Mouse (Mus musculus) adrenal gland (tissue): ENCODE data around the gene Ccdc106.

Experiments
- intact Hi-C: fragments of 180-260 bp; cut with DNase I; formaldehyde crosslinking; loops from one replicate; pipeline ENCODE4 v1.15.1; 2025

Gene Ccdc106

GRCm38 (mm10) chr7:5046112-5046511 lies 25.8 kb downstream of the Ccdc106 start:
- intact Hi-C loops: loop anchor here (2.0 kb wide), 1 partner anchor 103 kb away; no protein-coding TSS in a partner anchor

DNA sequence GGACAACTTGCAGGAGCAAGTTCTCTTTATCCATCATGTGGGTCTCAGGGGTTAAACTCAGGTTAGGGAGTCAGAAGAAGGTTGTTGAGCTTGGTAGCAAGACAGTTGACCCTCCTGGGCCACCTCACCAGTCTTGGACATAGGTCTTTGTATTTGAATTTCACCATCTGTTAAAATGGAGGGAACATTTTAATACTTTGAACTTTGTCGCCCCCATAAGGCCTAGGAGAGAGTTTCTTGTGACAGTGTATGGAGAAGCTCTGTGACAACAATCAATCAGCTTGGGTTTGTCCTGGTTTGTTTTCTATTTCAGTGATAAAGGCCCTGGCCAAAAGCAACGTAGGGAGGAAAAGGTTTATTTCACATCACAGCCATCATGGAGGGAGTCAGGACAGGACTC lies 27.0 kb downstream of the Ccdc106 start:
- intact Hi-C loops: loop anchor here (2.0 kb wide), 1 partner anchor 105 kb away; no protein-coding TSS in a partner anchor

DNA sequence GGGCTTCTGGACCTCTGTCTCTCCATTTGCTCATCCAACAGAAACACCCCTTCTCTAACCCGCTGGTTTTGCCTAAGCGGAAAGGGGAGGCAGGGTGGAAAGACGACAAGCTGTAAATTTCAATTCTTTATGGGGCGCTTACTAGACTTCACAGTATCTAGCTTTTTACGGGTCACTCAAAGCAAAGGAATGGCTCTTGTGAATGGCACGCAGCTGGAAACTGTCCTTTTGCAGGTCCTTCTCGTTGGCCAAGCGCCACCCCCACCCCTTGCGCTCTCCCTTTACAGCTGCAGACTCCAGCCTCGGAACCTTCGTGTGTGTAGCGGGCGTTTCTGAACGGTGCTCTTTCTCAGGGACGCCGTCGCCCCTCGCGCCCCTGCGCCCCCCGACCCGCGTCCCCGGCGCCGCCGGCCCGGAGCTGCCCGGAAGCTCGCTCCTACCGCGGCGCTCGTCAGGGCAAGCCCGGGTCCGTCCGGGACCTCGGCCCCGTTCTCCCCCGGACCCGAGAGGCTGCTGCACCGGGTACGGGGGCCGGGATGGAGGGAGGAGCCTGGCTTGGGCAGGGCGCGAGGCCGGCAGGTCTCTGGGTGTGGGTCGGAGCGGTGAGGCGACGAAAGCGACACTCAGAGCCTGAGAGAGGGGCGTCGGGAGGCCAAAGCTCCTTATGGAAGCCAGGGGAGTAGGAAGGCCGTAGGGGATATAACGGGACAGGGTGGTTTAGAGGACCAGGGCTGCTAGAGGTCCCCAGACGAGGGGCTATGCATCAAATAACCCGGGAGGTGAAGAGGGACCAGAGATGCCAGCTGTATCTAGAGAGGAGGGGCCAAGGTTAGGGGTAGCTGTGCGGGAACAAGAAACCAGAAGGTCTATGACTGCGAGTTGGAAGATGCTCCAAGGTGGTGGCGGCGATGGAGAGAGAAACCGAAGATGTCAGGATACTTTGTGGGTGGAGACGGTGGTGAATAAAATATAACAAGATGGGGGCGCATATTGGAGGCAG lies 31.1 kb downstream of the Ccdc106 start, which contains the start of gene Zfp580:
Gene Zfp580, plus strand, starts transcription at position 346 of the 1,000 bp plus-strand sequence.
- intact Hi-C loops: loop anchor here (5.0 kb wide), 1 partner anchor 54 kb away; the partner anchor contains the start of gene Zfp579

DNA sequence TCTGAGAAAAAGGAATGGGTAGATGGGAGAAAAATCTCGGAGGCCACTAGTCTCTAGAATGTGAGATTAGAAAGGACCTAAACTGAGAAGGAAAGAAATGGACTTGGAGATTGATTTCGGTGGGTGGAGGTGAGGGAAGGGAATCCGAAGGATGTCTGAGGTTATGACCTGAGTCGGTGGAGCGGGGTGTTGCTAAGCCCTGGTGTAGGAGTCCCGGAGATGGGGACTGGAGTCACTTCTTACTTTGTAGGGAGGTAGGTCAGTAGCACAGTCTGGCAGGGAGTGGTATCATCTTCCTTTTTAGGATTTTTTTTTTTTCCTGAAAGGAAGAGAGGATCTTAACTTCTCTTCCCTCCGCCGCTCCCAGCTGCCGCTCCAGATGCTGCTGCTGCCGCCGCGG lies 32.1 kb downstream of the Ccdc106 start:
- intact Hi-C loops: loop anchor here (5.0 kb wide), 1 partner anchor 55 kb away; the partner anchor contains the start of gene Zfp579

DNA sequence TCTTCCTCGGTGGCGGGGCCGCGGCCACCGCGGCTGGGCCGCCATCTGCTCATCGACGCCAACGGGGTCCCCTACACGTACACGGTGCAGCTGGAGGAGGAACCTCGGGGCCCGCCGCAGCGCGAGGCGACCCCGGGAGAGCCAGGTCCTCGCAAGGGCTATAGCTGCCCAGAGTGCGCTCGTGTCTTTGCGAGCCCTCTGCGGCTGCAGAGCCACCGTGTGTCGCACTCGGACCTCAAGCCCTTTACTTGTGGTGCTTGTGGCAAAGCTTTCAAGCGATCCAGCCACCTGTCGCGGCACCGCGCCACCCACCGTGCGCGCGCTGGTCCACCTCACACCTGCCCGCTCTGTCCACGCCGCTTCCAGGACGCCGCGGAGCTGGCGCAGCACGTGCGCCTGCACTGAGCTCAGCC lies 32.6 kb downstream of the Ccdc106 start:
- intact Hi-C loops: loop anchor here (5.0 kb wide), 1 partner anchor 56 kb away; the partner anchor contains the start of gene Zfp579

GRCm38 (mm10) chr7:5053456-5054179 lies 33.3 kb downstream of the Ccdc106 start:
- intact Hi-C loops: loop anchor here (5.0 kb wide), 1 partner anchor 56 kb away; the partner anchor contains the start of gene Zfp579

DNA sequence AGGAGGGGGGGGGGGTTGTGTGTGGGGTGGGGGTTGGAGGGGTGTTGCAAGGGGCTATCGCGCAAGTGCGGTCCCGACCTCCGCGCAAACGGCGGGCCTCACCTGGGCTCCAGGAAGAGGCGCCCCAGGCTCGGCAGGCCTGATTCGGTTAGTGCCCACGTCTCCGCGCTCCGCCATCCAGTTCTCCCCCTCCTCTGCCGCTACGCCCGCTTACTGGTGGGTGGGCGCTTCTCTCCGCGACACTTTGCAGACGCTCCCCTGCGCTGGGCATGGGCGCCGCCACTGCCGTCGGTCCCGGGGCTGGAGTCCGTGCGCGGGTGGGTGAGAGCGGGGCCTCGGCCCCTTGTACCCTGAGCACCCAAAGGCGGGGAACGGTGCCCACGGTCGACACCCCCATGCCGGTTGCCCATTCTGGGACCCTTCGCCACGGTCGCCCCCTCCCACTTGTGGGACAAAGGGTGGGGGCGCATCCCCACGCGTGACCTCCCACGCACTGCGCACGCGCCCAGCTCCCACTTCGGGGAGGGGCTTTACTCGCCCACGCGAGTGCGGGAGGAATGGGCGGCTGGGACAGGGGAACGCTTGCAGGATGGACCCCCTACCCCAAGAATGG lies 36.4 kb downstream of the Ccdc106 start:
- intact Hi-C loops: no loop called here

- intact Hi-C loops: no loop called here
Observed at GRCm38 (mm10) chr7:5057381-5057780, 37.0 kb downstream of the Ccdc106 start.

DNA sequence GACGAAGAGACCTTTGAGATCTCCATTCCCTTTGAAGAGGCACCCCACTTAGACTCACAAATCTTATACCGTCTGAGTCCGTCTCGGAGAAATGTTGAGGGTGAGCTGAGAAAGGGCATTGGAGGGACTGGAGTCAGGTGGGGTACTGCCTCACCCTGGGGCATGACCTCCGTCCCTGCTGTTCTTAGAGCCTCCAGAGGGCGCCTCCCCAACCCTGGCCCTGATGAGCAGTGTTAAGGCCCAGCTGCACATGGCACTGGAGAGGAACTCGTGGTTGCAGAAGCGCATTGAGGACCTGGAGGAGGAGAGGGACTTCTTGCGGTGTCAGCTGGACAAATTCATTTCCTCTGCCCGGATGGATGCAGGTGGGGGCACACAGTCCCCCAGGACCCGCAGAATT lies 37.5 kb downstream of the Ccdc106 start:
- intact Hi-C loops: no loop called here

DNA sequence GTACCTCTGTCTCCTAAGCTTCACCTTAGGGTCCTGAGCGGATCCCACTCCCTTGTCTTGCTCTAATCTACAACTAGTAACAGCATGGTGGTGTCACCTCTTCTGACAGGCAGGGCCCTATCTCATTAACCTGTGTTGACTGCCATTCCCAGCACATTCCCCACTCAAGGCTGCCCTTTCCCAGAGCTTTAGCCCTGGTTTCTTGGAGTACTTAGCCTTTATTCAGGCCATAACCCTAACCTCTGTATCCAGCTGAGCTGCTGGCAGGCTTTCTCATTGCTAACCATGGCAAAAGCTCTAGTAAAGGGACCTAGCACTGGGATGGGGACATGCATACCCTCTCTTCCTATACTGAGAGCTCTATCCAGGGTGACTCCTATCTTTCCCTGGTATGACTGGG lies 38.3 kb downstream of the Ccdc106 start:
- intact Hi-C loops: no loop called here

DNA sequence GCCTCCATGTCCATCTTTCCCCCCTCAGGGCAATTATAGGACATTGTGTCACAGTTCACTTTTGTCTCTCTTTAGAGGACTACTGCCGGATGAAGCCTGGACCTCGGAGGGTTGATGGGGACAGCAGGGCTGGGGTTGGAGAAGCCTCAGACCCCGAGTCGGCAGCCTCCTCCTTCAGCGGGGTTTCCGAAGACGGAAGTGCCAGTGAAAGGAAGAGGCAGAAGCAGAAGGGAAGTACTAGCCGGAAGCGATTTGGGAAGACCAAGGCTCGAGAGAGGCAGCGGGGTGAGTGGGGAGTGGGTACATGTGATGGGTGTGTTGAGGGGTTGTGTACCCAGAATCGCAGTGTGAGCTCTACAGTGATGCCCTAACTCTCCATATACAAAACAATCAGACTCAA lies 39.1 kb downstream of the Ccdc106 start:
- intact Hi-C loops: no loop called here

DNA sequence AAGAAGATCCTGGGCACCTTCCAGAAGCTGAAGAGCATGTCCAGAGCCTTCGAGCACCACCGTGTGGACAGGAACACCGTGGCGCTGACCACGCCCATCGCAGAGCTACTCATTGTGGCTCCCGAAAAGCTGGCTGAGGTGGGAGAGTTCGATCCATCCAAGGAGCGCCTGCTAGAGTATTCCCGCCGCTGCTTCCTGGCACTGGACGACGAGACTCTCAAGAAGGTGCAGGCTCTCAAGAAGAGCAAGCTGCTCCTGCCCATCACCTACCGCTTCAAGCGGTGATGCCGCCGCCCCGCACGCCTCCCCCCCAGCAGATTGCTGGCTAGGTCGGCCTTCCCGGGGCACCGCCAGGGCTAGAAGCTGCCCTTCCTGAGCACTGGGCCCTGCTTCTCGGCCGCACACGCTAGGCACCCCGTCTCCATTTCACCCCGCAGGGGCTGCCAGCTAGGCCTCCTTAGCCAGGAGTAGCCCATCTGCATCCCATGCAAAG lies 39.9 kb downstream of the Ccdc106 start:
- intact Hi-C loops: no loop called here

- intact Hi-C loops: no loop called here
Observed at GRCm38 (mm10) chr7:5060944-5061773, 40.8 kb downstream of the Ccdc106 start.

- intact Hi-C loops: no loop called here
Observed at GRCm38 (mm10) chr7:5061774-5062359, 41.5 kb downstream of the Ccdc106 start, which contains the start of gene U2af2. Gene U2af2 (plus strand): TSS chr7:5062143.

- intact Hi-C loops: no loop called here
Observed at GRCm38 (mm10) chr7:5062360-5063001, 42.1 kb downstream of the Ccdc106 start.

GRCm38 (mm10) chr7:5064886-5065285 lies 44.5 kb downstream of the Ccdc106 start:
- intact Hi-C loops: no loop called here

DNA sequence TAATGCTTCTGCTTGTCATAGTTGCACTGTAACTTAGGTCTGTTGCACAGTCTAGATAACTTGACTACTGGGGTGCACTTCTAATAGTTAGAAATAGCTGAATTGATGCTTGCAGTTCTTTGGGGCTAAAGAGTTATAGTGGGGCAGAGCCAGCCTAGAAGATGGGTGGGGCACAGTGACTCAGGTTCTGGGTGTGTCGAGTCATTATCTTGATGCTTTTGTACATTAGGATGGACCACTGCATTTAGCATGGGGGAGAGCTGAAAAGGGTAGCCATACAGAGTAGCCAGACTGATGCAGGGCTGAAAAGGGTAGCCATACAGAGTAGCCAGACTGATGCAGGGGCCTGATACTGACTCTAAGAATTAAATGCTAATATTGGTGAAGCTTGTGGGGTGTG lies 53.2 kb downstream of the Ccdc106 start:
- intact Hi-C loops: loop anchor here (10.0 kb wide), 1 partner anchor 51 kb away; the partner anchor contains the start of gene Rasl2-9

- intact Hi-C loops: loop anchor here (10.0 kb wide), 1 partner anchor 50 kb away; the partner anchor contains the start of gene Rasl2-9
Observed at GRCm38 (mm10) chr7:5074984-5075383, 54.6 kb downstream of the Ccdc106 start.

DNA sequence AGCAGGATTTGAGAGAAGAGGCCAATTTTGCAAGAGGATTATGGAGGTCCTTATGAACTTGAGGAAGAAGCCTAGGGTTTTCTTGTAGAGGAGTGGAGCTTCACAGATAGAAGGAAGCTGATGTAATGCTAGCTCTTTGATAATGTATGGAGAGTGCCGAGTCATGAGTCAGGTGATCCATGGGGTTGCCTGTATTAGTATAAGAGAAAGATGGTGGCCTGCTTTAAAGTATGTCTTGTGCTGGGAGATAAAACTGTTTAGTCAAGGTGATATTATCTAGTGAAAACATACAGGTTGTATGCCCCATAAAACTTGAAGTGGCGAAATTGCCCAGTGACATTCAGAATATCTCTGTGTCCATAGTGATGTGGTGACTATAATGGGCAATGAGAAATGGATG lies 56.6 kb downstream of the Ccdc106 start:
- intact Hi-C loops: loop anchor here (10.0 kb wide), 1 partner anchor 48 kb away; the partner anchor contains the start of gene Rasl2-9
